Mouse (Mus musculus) neural tube, embryonic 11.5 days (tissue): ENCODE results near the gene Pcp4. TPM values are rescaled to one million over a fixed set of nuclear protein-coding genes. Genes with fewer than 3 reads are reported as not detected.

Source experiments
- ATAC-seq: fragments of 200-750 bp; cut with Nextera tagmentation; 2 replicates; pipeline ENCODE4 v1.8.0; 2017; ENCODE audit warnings: moderate number of reproducible peaks, mild to moderate bottlenecking, moderate TSS enrichment, moderate library complexity; ENCODE audit not compliant: insufficient read depth, low FRiP score, low TSS enrichment
- DNase-seq: peaks from one replicate; pipeline ENCODE4 v3.0.0-alpha.2; 2015; ENCODE audit warnings: low spot score
- H3K27ac ChIP-seq: fragments of 300-500 bp; sonication (generic); 2 replicates; pipeline ENCODE4 v1.5.1; 2014; ENCODE audit warnings: low read depth, mild to moderate bottlenecking, low read length
- H3K27me3 ChIP-seq: fragments of 300-500 bp; sonication (generic); 2 replicates; pipeline ENCODE4 v1.6.1; 2014; ENCODE audit warnings: mild to moderate bottlenecking, low read length, mixed read lengths; ENCODE audit not compliant: control insufficient read depth, insufficient read depth
- H3K36me3 ChIP-seq: fragments of 300-500 bp; sonication (generic); 2 replicates; pipeline ENCODE4 v1.6.1; 2014; ENCODE audit warnings: mild to moderate bottlenecking, low read length, moderate library complexity, mixed read lengths; ENCODE audit not compliant: control insufficient read depth, insufficient read depth
- H3K4me1 ChIP-seq: fragments of 300-500 bp; sonication (generic); 2 replicates; pipeline ENCODE4 v1.6.1; 2014; ENCODE audit warnings: low read length, mixed read lengths; ENCODE audit not compliant: control insufficient read depth, insufficient read depth
- H3K4me2 ChIP-seq: fragments of 300-500 bp; sonication (generic); 2 replicates; pipeline ENCODE4 v1.6.1; 2014; ENCODE audit warnings: low read depth, mild to moderate bottlenecking, moderate library complexity
- H3K4me3 ChIP-seq: fragments of 300-500 bp; sonication (generic); 2 replicates; pipeline ENCODE4 v1.5.1; 2014; ENCODE audit warnings: low read depth, low read length
- H3K9ac ChIP-seq: fragments of 300-500 bp; sonication (generic); 2 replicates; pipeline ENCODE4 v1.6.1; 2014; ENCODE audit warnings: mild to moderate bottlenecking, low read length
- H3K9me3 ChIP-seq: fragments of 300-500 bp; sonication (generic); 2 replicates; pipeline ENCODE4 v1.6.1; 2016; ENCODE audit warnings: low read length; ENCODE audit not compliant: control insufficient read depth
- WGBS: fragments of 180-500 bp; shearing (Covaris S2); extraction: QIAGEN DNeasy Blood & Tissue Kit; methylation state at CpG from one replicate; pipeline ENCODE4 v1.1.7; 2014; 5-methylcytosine and 5-hydroxymethylcytosine counted together
- polyA plus RNA-seq: library from polyadenylated mRNA; unstranded; fragments of >200 nt; fragmentation: Nextera tagmentation; extraction: Ambion mirVana; gene quantifications from 2 replicates; pipeline ENCODE4 v1.2.1, GENCODE M21; 2014

Pcp4 gene
- polyA plus RNA-seq, 1 experiment from 2014 or later: 24.7 TPM

DNA sequence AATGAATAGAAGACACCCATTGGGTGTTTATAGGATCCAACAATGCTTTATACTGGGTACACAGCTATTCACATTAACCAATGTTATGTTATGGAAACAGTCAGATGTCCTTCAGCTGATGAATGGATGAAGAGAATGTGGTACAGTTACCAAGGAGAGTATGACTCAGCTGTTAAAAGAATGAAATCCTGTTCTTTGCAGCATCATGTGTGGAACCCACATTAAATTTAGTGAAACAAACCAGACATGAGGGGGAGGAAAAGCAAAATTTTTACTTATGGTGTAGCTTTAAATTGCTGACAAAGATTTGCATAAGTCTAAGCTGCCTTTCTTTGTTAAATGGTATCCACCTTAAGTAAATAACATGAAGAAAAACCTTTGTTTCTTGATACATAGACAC is 92.4 kb downstream of the Pcp4 start:
- DNase-seq (no peak), ATAC-seq (no peak)
- no peak overlapping the region for H3K9ac ChIP-seq
- no peaks in the 10 kb centered on the region for H3K36me3 ChIP-seq
- no peaks in the 10 kb centered on the region for H3K27me3 ChIP-seq
- H3K4me1 ChIP-seq: no peaks in the 10 kb centered on the region
- no peak overlapping the region for H3K4me2 ChIP-seq
- H3K9me3 ChIP-seq: no peaks in the 10 kb centered on the region
- no peak overlapping the region for H3K4me3 ChIP-seq
- H3K27ac ChIP-seq: no peak overlapping the region

DNA sequence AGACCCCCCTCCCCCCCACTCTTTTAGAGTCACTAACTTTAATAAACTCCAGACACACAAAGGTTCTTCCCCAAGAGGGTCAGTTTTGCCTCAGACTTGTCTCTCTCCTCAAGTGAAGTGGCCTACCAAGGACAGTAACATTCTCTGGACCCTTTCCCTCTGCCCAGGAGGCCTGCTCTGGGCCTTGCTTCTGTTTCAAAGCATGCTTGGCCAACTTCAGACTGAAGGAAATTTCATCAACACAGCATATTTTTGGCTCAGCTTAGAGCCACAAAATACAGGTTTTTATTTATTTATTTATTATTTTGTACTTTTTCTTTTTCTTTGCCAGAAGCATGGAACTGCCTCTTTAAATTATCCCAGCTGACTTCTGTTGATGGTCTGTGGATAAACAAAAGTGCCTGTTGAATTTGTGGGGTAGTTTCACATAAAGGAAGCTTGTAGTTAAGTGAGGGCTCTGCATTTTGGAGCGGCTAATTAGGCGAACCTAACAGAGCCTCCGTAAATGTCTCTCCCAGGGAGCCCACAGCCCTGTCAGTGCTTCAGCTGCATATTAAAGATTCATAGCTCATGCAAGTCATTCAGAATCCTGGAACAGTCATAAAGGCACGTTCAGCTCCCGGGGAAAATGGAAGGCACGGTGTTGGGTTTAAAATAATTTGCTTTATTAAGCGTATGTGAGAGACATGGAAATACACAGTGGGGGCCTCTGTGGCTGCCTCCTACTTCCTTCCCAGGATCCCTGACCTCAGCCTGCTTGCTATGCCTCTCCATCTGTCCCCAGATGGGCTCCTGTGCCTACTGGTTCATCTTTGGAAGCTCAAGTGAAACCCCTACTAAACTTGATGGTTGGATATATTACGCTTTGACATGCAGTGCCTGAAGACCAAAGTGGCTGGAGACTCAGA is 96.2 kb downstream of the Pcp4 start:
- Histone ChIP-seq H3K4me3 (no peak overlapping the region), H3K36me3 (no peaks in the 10 kb centered on the region), H3K9me3 (no peaks in the 10 kb centered on the region), H3K27ac (no peak overlapping the region), H3K4me1 (no peaks in the 10 kb centered on the region), H3K9ac (no peak overlapping the region), H3K4me2 (no peak overlapping the region), H3K27me3 (no peaks in the 10 kb centered on the region)
- 62% methylated on average over 8 of the region's 8 CpGs for WGBS
- DNase-seq (no peak), ATAC-seq (no peak)

DNA sequence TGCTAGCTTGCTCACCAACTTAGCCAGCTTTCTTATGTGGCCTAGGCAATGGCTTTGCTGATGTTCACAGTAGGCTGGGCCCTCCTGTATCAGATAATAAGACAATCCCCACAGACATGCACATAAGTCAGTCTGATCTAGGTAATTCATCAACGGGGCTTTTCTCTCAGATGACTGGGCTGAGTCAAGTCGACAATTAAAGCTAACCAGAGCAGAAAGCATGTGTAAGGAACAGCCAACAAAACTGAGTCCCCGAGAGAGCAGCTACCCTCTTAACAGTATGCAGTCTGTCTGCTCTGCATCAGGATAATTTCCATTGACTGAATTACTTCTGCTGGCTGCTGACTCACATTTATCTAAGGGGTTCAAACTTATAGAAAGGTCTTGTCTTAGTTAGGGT is 100.0 kb downstream of the Pcp4 start:
- no peaks in the 10 kb centered on the region for H3K9me3 ChIP-seq
- H3K36me3 ChIP-seq: no peaks in the 10 kb centered on the region
- H3K4me2 ChIP-seq: no peak overlapping the region
- H3K27me3 ChIP-seq: no peaks in the 10 kb centered on the region
- no peak overlapping the region for H3K9ac ChIP-seq
- no peaks in the 10 kb centered on the region for H3K4me1 ChIP-seq
- no peak overlapping the region for H3K4me3 ChIP-seq
- DNase-seq (no peak), ATAC-seq (no peak)
- 67% methylated on average over 3 of the region's 3 CpGs for WGBS
- H3K27ac ChIP-seq: no peak overlapping the region

Other genes with a start within 250 kb of the Pcp4 start
- 0.41 and 0.76 TPM in 2 replicates for gene B3galt5, start 231.8 kb upstream of the Pcp4 start, polyA plus RNA-seq
- gene Itgb2l, start 24.0 kb upstream of the Pcp4 start, polyA plus RNA-seq: not detected in 2 replicates